Mouse (Mus musculus) midbrain, postnatal 0 days (tissue): ENCODE results near the gene Gm49403. TPM values are rescaled to one million over a fixed set of nuclear protein-coding genes. Genes with fewer than 3 reads are reported as not detected.

ENCODE experiments used
- ATAC-seq: fragments of 200-750 bp; cut with Nextera tagmentation; 2 replicates; pipeline ENCODE4 v1.8.0; 2017; ENCODE audit warnings: moderate number of reproducible peaks, mild to moderate bottlenecking, moderate TSS enrichment, moderate library complexity; ENCODE audit not compliant: low FRiP score
- DNase-seq: peaks from one replicate; pipeline ENCODE4 v3.0.0-alpha.2; 2015; ENCODE audit warnings: low spot score
- H3K27ac ChIP-seq: fragments of 300-500 bp; sonication (generic); 2 replicates; pipeline ENCODE4 v1.5.1; 2014; ENCODE audit warnings: low read depth, mild to moderate bottlenecking, low read length, mixed read lengths
- H3K27me3 ChIP-seq: fragments of 300-500 bp; sonication (generic); 2 replicates; pipeline ENCODE4 v1.6.1; 2014; ENCODE audit warnings: low read length, control low read depth, mixed read lengths; ENCODE audit not compliant: insufficient read depth
- H3K36me3 ChIP-seq: fragments of 300-500 bp; sonication (generic); 2 replicates; pipeline ENCODE4 v1.6.1; 2014; ENCODE audit warnings: low read length, control low read depth, mixed read lengths; ENCODE audit not compliant: insufficient read depth
- H3K4me1 ChIP-seq: fragments of 300-500 bp; sonication (generic); 2 replicates; pipeline ENCODE4 v1.6.1; 2014; ENCODE audit warnings: mild to moderate bottlenecking, control low read depth, antibody characterized with exemption, low read length, mixed read lengths; ENCODE audit not compliant: insufficient read depth
- H3K4me2 ChIP-seq: fragments of 300-500 bp; sonication (generic); 2 replicates; pipeline ENCODE4 v1.6.1; 2014; ENCODE audit warnings: low read depth, mild to moderate bottlenecking, low read length, mixed read lengths; ENCODE audit not compliant: poor library complexity, severe bottlenecking
- H3K4me3 ChIP-seq: fragments of 300-500 bp; sonication (generic); 2 replicates; pipeline ENCODE4 v1.5.1; 2014; ENCODE audit warnings: low read depth, mild to moderate bottlenecking, low read length, moderate library complexity
- H3K9ac ChIP-seq: fragments of 300-500 bp; sonication (generic); replicated peaks from 2 replicates; pipeline ENCODE4 v1.6.1; 2014; ENCODE audit warnings: mild to moderate bottlenecking, low read length, moderate library complexity, mixed read lengths; ENCODE audit not compliant: poor library complexity, severe bottlenecking
- H3K9me3 ChIP-seq: fragments of 300-500 bp; sonication (generic); 2 replicates; pipeline ENCODE4 v1.6.1; 2016; ENCODE audit warnings: low read length, control low read depth
- CTCF ChIP-seq: IDR thresholded peaks from 2 replicates; pipeline ENCODE4 v1.5.1; 2016; ENCODE audit warnings: antibody characterized with exemption, mild to moderate bottlenecking
- WGBS: fragments of 180-500 bp; shearing (Covaris S2); extraction: QIAGEN DNeasy Blood & Tissue Kit; methylation state at CpG from one replicate; pipeline ENCODE4 v1.1.7; 2014; 5-methylcytosine and 5-hydroxymethylcytosine counted together
- polyA plus RNA-seq: library from polyadenylated mRNA; unstranded; fragments of >200 nt; fragmentation: Nextera tagmentation; extraction: Ambion mirVana; gene quantifications from 2 replicates; pipeline ENCODE4 v1.2.1, GENCODE M21; 2015
- total RNA-seq: library from RNA; depleted of rRNA; stranded (reverse); fragments of >200 nt; gene quantifications from 2 replicates; pipeline ENCODE4 v1.2.3, GENCODE M21; 2014

The Gm49403 gene
- total and polyA plus RNA-seq, 2 experiments from 2014 or later = not detected

DNA sequence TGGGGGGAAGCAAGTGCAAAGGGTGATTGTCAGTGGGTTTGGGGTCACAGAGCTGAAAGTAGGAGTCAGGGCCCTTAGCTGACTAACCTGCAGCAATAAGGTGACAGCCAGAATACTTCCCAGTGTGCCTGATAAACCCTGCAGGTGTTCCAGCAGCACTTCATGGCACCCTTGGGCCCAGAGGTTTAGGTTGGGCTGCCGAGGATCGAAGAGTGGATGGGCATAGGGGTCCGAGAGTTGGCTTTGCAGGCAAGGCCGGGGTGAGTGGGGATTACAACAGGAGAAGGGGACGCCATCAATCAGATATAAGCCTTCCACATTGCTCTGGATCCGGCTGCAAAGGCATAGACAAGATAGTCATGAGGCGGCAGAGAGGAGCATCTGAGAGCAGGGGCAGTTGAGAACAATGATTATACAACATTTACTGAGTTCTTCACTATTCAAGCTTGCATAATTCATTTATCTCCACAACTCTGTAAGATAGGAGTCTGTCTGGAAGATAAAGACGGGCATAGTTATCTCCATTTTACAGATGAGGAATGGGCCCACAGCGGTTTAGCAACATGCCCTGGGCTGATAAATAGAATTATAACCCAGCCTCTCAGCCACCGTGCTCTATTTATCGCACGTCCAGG lies 44.3 kb downstream of the Gm49403 start:
- H3K27me3 ChIP-seq = no peaks in the 10 kb centered on the region
- peaks cover 21% of the 10 kb centered on the region for H3K36me3 ChIP-seq
- no peak overlapping the region for H3K4me2 ChIP-seq
- no peak for ATAC-seq
- H3K4me1 ChIP-seq = no peaks in the 10 kb centered on the region
- TF ChIP-seq CTCF = no peak
- 85% methylated on average over 12 of the region's 12 CpGs for WGBS
- H3K9ac ChIP-seq = no peak overlapping the region
- DNase-seq = no peak
- no peak overlapping the region for H3K27ac ChIP-seq
- H3K4me3 ChIP-seq = no peak overlapping the region
- no peaks in the 10 kb centered on the region for H3K9me3 ChIP-seq

DNA sequence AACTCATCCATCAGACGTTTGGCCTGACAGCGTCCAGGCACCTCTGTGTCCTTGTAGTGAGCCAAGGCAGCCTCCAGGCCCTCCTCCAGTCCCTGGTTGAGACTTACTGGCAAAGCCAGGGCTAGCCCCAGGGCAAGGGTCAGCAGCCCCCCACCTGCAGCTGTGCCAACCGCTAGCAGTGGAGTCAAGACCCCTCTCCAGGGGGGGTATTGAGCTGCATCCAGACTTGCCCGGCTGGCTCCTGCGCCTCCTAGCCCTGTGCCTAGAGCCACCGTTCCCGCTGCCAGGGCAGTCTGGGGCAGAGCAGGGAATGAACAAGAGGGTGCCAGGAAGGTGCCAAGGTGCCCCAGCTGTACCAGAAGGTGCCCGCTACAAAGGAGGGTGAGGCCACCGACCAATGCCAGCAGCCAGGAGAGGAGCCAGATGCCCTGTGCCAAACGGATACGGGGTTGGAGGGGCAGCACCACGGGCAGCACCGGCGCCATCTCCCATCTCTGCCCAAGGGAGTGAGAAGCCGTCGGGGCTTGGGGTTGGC lies 45.0 kb downstream of the Gm49403 start:
- Histone ChIP-seq H3K4me1 (no peaks in the 10 kb centered on the region), H3K36me3 (peaks cover 21% of the 10 kb centered on the region), H3K9ac (peak overlapping the region; percentile 53), H3K4me2 (peak overlapping the region; percentile 61), H3K4me3 (peak overlapping the region; percentile 47; the same call in 1 of the 2 replicates), H3K9me3 (no peaks in the 10 kb centered on the region), H3K27ac (no peak overlapping the region), H3K27me3 (no peaks in the 10 kb centered on the region)
- peak; percentile 47 for ATAC-seq
- DNase-seq = no peak
- TF ChIP-seq CTCF = no peak
- WGBS = 18% methylated on average over 16 of the region's 16 CpGs

DNA sequence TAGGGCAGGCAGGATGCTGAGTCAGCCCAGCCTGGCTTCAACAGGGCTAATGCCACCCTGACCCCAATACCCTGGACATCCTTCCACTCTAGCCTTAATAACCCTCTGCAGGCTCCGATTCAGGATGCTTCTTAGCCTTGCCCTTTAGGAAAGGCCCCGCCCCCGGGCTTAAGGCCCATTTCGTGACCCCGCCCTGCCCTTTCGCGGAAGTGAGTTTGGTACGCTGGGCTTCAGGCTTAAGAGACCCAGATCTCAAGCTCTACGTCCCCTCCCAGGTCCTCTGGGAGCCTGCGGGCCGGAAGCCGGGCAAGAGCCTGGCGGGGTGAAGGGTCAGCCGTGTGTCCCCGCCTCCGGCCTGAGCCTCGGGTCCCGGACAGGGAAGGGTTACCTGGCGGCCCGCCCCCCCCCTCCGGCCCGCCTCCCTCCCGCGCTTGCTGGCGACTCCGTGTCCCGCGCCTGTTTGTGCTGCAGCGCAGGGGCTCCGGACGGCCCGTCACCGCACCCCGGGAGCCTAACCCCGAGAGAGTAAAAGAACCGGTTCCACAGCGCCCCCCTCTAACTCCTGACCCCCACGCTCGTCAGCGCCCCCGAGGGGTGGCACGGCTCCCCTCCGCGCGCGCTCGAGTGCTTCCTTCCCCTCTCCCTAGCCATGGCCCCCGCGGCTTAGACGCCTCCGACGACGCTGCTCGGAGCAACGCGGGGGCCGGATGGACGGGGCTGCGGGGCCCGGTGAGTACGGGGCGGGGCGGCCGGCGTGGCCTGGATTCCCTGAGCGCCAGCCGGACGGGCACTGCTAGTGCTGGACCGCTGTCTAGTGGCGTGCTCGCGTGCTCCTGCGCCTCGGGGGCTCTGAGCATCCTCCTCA lies 45.7 kb downstream of the Gm49403 start, which contains the start of the genes Rom1 and Eml3:
TSS of gene Rom1 (minus strand) at position 133 of the 865 bp plus-strand sequence.
TSS of gene Eml3 (plus strand) at position 329 of the 865 bp plus-strand sequence.
- Histone ChIP-seq H3K27me3 (no peaks in the 10 kb centered on the region), H3K9me3 (no peaks in the 10 kb centered on the region), H3K36me3 (peaks cover 21% of the 10 kb centered on the region), H3K4me3 (peak within 1 kb of the TSS; percentile 47), H3K27ac (0 out of 2 replicates have a peak within 1 kb of the TSS, but pooled peaks have one; percentile 20), H3K4me2 (peak within 1 kb of the TSS; percentile 61), H3K9ac (peak within 1 kb of the TSS; percentile 53), H3K4me1 (no peaks in the 10 kb centered on the region)
- ATAC-seq = peak; percentile 53; the same call in 1 of the 2 replicates
- WGBS = under 1% methylated on average over 65 of the region's 74 CpGs
- DNase-seq = peak; percentile 56
- peak; percentile 44 for TF ChIP-seq CTCF

DNA sequence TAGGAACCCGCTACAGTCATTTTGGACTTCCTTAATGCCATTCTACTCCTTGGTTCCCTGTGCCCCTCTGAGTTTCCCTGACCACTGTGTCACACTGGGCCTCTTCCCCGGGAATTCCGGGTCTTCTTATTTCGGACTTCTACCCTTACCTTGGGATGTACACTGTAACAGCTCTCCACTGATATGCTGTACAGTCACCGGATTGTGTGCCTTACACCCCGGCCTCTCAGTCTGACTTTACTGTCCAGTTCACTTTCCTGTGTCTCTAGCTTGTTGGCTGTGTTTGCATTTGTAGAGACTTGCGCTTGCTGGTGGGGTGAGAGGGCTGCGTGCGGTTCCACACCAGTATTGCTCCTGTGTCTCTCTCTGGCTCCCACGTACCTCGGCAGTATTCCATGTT lies 46.4 kb downstream of the Gm49403 start:
- no peaks in the 10 kb centered on the region for H3K27me3 ChIP-seq

DNA sequence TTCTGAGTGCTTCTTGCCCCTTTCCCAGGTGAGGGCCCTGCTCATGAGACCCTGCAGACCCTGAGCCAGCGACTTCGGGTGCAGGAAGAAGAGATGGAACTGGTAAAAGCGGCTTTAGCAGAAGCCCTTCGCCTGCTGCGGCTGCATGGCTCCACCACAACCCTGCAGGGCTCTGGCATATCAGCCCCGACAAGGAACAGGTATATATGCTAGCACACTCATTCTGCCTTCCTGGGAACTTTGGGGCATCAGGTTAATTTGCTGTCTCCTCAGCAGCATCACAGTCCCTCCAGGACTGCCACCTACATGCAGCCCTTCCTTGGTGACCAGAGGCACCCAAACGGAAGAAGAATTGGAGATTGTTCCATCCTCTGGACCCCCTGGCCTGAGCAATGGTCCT lies 47.0 kb downstream of the Gm49403 start:
- 83% methylated on average over 7 of the region's 7 CpGs for WGBS

More for the DNA sequence above, 46.4 kb downstream of the Gm49403 start:
- Histone ChIP-seq H3K27ac (no peak overlapping the region), H3K9ac (peak overlapping the region; percentile 53; the same call in 1 of the 2 replicates), H3K4me2 (peak overlapping the region; percentile 61), H3K4me1 (no peaks in the 10 kb centered on the region), H3K9me3 (no peaks in the 10 kb centered on the region), H3K4me3 (peak overlapping the region; percentile 47), H3K36me3 (peaks cover 21% of the 10 kb centered on the region)
- ATAC-seq = no peak
- no peak for DNase-seq
- no peak for TF ChIP-seq CTCF
- 12% methylated on average over 11 of the region's 11 CpGs for WGBS

More for the DNA sequence above, 47.0 kb downstream of the Gm49403 start:
- H3K27ac ChIP-seq = no peak overlapping the region
- H3K9ac ChIP-seq = no peak overlapping the region
- no peak overlapping the region for H3K4me2 ChIP-seq
- TF ChIP-seq CTCF = no peak
- no peaks in the 10 kb centered on the region for H3K27me3 ChIP-seq
- no peak overlapping the region for H3K4me3 ChIP-seq
- ATAC-seq (no peak), DNase-seq (no peak)
- H3K9me3 ChIP-seq = no peaks in the 10 kb centered on the region
- H3K36me3 ChIP-seq = peaks cover 16% of the 10 kb centered on the region
- no peaks in the 10 kb centered on the region for H3K4me1 ChIP-seq
